Mouse (Mus musculus) C2C12 (cell line): ENCODE data around the gene Ubxn11.

Source experiments
- CEBPB ChIP-seq: IDR thresholded peaks from one replicate; pipeline ENCODE4 v1.6.1; 2011; ENCODE audit warnings: low read depth, mild to moderate bottlenecking, control low read depth, moderate library complexity
- CTCF ChIP-seq: IDR thresholded peaks from one replicate; pipeline ENCODE4 v1.5.1; 2011; ENCODE audit not compliant: control insufficient read depth, insufficient read depth, insufficient read length
- MAX ChIP-seq: IDR thresholded peaks from one replicate; pipeline ENCODE4 v1.6.1; 2011; ENCODE audit warnings: mild to moderate bottlenecking, control low read depth
- MYOD1 ChIP-seq: IDR thresholded peaks from one replicate; pipeline ENCODE4 v1.6.1; 2011; ENCODE audit warnings: low read depth; ENCODE audit not compliant: control insufficient read depth, insufficient read length
- MYOG ChIP-seq: IDR thresholded peaks from one replicate; pipeline ENCODE4 v1.6.1; 2011; ENCODE audit not compliant: control insufficient read depth, insufficient read length; ENCODE audit errors: extremely low read depth
- USF1 ChIP-seq: IDR thresholded peaks from one replicate; pipeline ENCODE4 v1.6.1; 2011; ENCODE audit warnings: low read depth, mild to moderate bottlenecking, control low read depth, moderate library complexity

DNA sequence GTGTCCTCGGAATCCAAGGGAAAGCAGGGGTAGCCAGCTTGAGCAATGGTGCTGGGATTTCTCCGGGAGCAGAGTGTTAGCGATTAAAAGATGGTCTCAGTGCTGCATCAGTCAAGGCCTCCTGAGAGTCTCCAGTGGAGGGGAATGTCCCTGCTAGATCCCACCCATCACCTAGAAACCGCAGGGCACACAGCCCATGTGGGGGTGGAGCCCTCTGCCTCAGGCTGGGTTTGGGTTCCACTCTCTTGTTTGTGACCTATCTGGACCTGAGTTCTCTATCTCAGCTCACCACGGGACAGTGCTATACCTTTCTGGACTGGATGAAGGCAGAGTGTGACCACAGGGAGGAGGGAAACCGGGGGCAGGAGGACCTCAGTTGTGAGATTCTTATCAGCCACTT lies 43.5 kb upstream of the Ubxn11 start:
- TF ChIP-seq CTCF (no peak), MYOG (no peak), USF1 (no peak), CEBPB (no peak), MYOD1 (no peak), MAX (no peak)
